Mouse (Mus musculus) kidney, postnatal 25 days (tissue): ENCODE results near the gene Jmjd4.

ENCODE experiments used
- DNase-seq, 2 experiments: peaks; one replicate each; pipeline ENCODE4 v3.0.0; 2021; ENCODE audit warnings: mixed read lengths in 2 of 2

Gene Jmjd4

DNA sequence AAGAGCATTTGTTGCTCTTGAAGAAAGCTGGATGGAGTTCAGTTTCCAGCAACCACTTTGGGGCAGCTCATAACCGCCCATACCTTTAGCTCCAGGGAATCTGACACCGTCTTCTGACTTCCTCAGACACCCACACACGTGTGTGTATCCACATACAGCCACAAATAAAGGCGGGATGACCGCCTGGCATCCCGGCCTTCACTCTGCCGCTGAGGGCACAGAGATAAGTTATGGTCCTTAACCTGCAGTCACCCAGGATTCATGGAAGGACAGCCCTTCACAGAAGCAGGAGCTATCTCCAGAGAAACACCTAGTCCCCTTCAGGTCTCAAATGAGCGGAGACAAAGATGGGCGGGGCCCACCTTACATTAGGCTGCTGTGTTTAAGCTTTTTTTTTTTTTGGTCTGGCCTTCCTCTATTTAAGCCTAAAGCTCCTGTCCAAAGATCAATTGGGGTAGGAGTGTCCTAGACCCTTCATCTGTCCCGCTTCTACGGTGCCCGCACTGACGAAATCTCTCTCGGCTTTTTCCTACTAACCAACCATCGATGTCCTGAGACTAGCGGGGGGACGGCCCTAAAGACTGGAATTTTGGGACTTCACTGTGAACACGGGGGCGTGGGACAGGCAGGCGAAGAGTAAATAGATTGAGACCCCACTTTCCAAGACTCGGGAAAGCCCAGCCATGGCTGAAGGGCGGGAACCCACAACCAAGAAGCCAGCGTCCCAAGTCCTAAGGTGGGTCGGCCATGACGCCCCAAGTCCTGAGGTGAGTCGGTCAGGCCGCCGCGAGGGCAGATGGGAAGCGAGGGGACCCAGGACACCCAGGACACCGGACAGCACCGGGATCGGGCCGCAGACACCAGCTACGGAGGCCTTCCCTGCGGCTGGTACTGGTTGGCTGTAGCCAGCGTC is 21.8 kb downstream of the Jmjd4 start:
- DNase-seq = peak in 1 of 2 experiments; percentile 9

DNA sequence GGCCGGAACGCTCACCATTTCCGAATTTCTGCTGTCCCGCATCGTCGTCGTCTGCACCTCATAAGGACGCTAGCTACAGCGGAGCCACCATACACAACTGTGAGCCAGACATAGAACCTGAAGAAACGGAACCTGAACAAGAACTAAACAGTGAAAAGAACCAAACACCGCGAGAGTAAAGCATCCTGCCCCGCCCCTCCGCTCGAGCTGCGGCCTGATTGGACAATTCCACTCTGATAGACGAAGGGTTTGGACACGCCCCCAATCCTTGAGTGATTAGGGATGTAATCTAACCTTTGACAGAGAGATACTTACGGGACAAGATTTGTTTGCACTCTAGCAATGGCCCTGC is 22.5 kb downstream of the Jmjd4 start, which contains the start of gene Zfp867:
Gene Zfp867, minus strand, starts transcription at position 149 of the 352 bp plus-strand sequence.
- peak; percentile 94 to 95 for DNase-seq

GRCm38 (mm10) chr11:59477240-59477639 is 27.4 kb downstream of the Jmjd4 start:
- DNase-seq = no peak

- peak in 1 of 2 experiments; percentile 73 for DNase-seq
These were observed 33.4 kb downstream of the Jmjd4 start for GRCm38 (mm10) chr11:59483212-59483611.

- no peak for DNase-seq
These were observed 35.8 kb downstream of the Jmjd4 start for GRCm38 (mm10) chr11:59485641-59486040.

DNA sequence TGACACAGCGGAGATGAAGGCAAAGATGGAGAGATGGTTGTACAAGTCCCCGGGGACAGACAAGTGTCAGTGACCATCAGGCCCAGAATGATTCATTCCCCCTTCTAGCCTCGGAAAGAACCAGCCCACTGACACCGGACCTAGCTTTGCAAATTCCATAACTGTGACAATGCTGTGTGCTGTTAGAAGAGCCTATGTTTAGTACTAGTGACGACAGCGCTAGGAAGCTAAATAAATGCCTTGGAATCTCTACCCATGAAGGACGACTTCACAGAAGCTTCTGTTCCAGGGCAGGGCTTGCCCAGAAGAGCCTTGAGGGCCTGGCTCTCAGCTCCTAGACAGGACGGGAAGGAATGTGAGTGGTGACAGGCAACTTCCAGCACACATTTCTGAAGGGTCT is 36.4 kb downstream of the Jmjd4 start:
- DNase-seq = no peak

- DNase-seq = no peak
These were observed 46.9 kb downstream of the Jmjd4 start for GRCm38 (mm10) chr11:59496672-59497310.

DNA sequence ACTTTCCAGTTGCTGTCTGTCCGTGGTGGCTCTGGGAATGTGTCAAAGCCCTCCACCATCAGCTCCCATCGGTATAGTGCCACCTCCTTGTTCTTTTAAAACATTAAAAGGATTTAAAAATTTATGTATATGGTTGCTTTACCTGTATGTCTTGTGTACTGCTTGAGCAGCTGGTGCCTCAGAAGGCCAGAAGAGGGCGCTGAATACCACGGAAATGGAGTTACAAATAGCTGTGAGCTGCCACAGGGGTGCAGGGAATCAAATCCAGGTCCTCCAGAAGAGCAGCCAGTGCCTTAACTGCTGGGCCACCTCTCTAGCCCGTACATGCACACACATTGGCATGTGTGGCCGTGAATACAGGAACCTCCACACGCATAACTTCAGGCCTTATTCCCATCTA is 47.9 kb downstream of the Jmjd4 start:
- no peak for DNase-seq

DNA sequence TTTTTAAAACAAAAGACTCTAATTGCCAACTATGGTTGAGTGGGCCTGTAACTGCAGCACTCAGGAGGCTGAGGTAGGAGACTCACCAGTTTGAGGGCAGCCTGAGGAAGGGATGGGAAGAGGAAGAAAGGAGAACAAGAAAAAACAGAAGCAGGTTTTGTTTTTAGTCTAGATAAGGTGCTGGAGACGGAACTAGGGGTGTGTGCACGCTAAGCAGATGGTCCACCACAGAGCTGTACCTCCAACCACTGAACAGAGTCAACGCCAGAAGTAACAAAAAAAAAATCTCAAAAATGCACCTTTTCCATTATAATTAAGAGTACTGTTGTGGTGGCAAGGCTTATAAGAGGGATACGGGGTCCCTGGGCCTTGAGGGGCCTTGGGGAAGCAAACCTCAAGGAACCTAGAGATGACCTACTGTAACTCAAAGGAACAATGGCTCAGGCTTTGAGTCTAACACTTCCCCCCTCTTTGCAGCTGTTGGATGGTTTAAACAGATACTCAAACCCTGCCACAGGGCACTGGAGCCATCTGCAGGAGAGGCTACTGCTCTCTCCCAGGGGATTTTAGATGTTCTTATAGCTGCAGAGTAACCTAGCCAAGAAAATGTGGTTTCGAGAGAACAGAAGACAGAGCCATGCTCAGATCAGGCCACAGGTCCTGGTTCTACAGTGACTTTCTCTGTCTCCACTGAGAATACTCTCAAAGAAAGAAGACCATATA is 52.3 kb downstream of the Jmjd4 start:
- DNase-seq = no peak

- DNase-seq = peak; percentile 71 to 85
These were observed 55.5 kb downstream of the Jmjd4 start for GRCm38 (mm10) chr11:59505351-59505838.

DNA sequence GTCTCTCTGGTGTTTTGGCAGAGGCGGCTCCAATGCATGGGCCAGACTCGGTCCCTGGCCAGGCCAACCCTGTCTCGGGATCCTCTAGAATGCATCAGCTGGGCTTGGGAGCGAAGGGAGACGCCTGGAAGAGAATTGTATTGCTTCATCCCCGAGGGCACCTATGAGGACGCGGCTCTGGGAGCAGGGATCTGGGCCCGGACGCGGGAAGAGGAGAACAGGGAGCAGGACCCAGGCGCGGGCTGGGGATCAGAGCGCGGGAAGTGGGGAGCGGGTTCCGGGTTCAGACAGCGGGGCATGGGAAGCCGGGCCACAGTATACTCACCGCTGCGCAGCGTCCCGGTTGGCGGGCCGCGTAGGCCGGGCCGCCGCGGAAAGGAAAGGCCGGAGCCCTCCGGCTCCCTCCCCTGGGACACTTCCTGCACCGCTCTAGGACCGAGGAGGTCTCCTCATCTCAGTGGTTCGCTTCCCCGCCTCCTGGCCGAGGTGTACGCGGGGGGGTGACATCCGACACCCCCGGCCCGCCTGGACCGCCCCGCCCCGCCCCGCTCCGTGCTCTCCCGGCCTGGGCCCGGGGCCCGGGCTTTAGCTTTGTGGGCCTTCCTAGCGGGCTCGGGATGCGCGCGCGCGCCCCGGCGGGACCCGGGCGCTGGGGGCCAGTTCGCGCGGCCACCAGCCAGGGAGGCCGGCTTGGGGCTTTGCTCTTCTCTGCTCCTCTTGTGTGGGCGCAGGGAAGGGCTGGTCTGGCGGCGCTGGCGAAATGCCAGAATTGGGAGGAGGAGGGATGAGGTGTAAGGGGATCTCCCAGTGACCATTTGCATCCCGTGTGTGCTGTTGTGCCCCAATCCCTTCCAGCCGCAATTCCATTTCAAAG is 56.2 kb downstream of the Jmjd4 start:
- DNase-seq = peak; percentile 90 to 96

DNA sequence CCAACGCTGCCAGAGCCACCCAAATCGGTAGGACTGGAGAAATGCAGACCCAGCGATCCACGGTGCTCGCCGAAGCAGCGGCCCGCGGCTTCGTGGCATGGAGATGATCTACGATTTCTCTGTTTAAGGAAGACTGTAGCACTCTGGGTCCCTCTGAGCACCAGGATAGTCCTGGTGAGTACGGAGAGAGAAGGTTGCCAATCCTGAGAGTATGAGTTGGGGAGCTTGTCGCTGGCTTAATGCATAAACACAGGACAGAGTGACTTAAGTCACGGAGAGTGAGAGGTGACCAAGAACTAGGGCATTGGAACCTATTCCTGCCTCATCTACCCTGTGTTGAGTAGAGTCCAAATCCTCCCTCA is 56.8 kb downstream of the Jmjd4 start:
- no peak for DNase-seq
